Mouse (Mus musculus) hindbrain, embryonic 14.5 days (tissue): ENCODE results near the gene Vash2. TPM values are rescaled to one million over a fixed set of nuclear protein-coding genes. Genes with fewer than 3 reads are reported as not detected.

Experiments
- ATAC-seq: fragments of 200-750 bp; cut with Nextera tagmentation; 2 replicates; pipeline ENCODE4 v1.8.0; 2017; ENCODE audit warnings: moderate number of reproducible peaks, mild to moderate bottlenecking, moderate TSS enrichment, moderate library complexity; ENCODE audit not compliant: low FRiP score
- DNase-seq: peaks from one replicate; pipeline ENCODE4 v3.0.0-alpha.2; 2015; ENCODE audit warnings: low spot score
- H3K27ac ChIP-seq: fragments of 300-500 bp; sonication (generic); 2 replicates; pipeline ENCODE4 v1.5.1; 2014; ENCODE audit warnings: mild to moderate bottlenecking, moderate library complexity
- H3K27me3 ChIP-seq: fragments of 300-500 bp; sonication (generic); 2 replicates; pipeline ENCODE4 v1.6.1; 2014; ENCODE audit warnings: mild to moderate bottlenecking, low read length, mixed read lengths; ENCODE audit not compliant: control insufficient read depth, insufficient read depth
- H3K36me3 ChIP-seq: fragments of 300-500 bp; sonication (generic); replicated peaks from 2 replicates; pipeline ENCODE4 v1.6.1; 2014; ENCODE audit not compliant: control insufficient read depth, insufficient read depth
- H3K4me1 ChIP-seq: fragments of 300-500 bp; sonication (generic); replicated peaks from 2 replicates; pipeline ENCODE4 v1.6.1; 2014; ENCODE audit warnings: antibody characterized with exemption, low read length, mixed read lengths; ENCODE audit not compliant: control insufficient read depth, insufficient read depth
- H3K4me2 ChIP-seq: fragments of 300-500 bp; sonication (generic); replicated peaks from 2 replicates; pipeline ENCODE4 v1.6.1; 2014; ENCODE audit warnings: mild to moderate bottlenecking, moderate library complexity
- H3K4me3 ChIP-seq: fragments of 300-500 bp; sonication (generic); replicated peaks from 2 replicates; pipeline ENCODE4 v1.5.1; 2014; ENCODE audit warnings: mild to moderate bottlenecking, low read length
- H3K9ac ChIP-seq: fragments of 300-500 bp; sonication (generic); 2 replicates; pipeline ENCODE4 v1.6.1; 2014
- H3K9me3 ChIP-seq: fragments of 300-500 bp; sonication (generic); 2 replicates; pipeline ENCODE4 v1.6.1; 2016; ENCODE audit warnings: low read length; ENCODE audit not compliant: control insufficient read depth
- WGBS: fragments of 180-500 bp; shearing (Covaris S2); extraction: QIAGEN DNeasy Blood & Tissue Kit; methylation state at CpG from one replicate; pipeline ENCODE4 v1.1.7; 2014; 5-methylcytosine and 5-hydroxymethylcytosine counted together
- polyA plus RNA-seq: library from polyadenylated mRNA; unstranded; fragments of >200 nt; fragmentation: Nextera tagmentation; extraction: Ambion mirVana; gene quantifications from 2 replicates; pipeline ENCODE4 v1.2.1, GENCODE M21; 2014

Vash2 gene
- polyA plus RNA-seq, 1 experiment from 2014 or later, result 102 TPM

GRCm38 (mm10) chr1:190964992-190965780 lies 13.9 kb downstream of the Vash2 start:
- Histone ChIP-seq H3K9me3 (no peaks in the 10 kb centered on the region), H3K9ac (no peak overlapping the region), H3K27ac (no peak overlapping the region), H3K27me3 (no peaks in the 10 kb centered on the region), H3K4me2 (no peak overlapping the region), H3K4me3 (no peak overlapping the region), H3K36me3 (peaks cover 97% of the 10 kb centered on the region), H3K4me1 (no peaks in the 10 kb centered on the region)
- ATAC-seq (no peak), DNase-seq (no peak)
- 86% methylated on average over 15 of the region's 15 CpGs for WGBS

GRCm38 (mm10) chr1:190962760-190963159 lies 16.3 kb downstream of the Vash2 start:
- Histone ChIP-seq H3K9me3 (no peaks in the 10 kb centered on the region), H3K36me3 (peaks cover 96% of the 10 kb centered on the region), H3K4me3 (no peak overlapping the region), H3K27ac (no peak overlapping the region), H3K4me1 (no peaks in the 10 kb centered on the region), H3K27me3 (no peaks in the 10 kb centered on the region), H3K9ac (no peak overlapping the region), H3K4me2 (no peak overlapping the region)
- no peak for ATAC-seq
- WGBS, result 94% methylated on average over 3 of the region's 3 CpGs
- no peak for DNase-seq

- no peak overlapping the region for H3K4me2 ChIP-seq
- DNase-seq (no peak), ATAC-seq (no peak)
- no peaks in the 10 kb centered on the region for H3K27me3 ChIP-seq
- no peak overlapping the region for H3K9ac ChIP-seq
- H3K27ac ChIP-seq, result no peak overlapping the region
- peaks cover 99% of the 10 kb centered on the region for H3K36me3 ChIP-seq
- H3K9me3 ChIP-seq, result no peaks in the 10 kb centered on the region
- no peaks in the 10 kb centered on the region for H3K4me1 ChIP-seq
- H3K4me3 ChIP-seq, result no peak overlapping the region
- WGBS, result 92% methylated on average over 5 of the region's 5 CpGs
These were observed 20.3 kb downstream of the Vash2 start for GRCm38 (mm10) chr1:190958821-190959220.

- no peak overlapping the region for H3K27ac ChIP-seq
- H3K4me1 ChIP-seq, result no peaks in the 10 kb centered on the region
- peaks cover 100% of the 10 kb centered on the region for H3K36me3 ChIP-seq
- no peak overlapping the region for H3K4me3 ChIP-seq
- DNase-seq (no peak), ATAC-seq (no peak)
- H3K9me3 ChIP-seq, result no peaks in the 10 kb centered on the region
- 94% methylated on average over 3 of the region's 3 CpGs for WGBS
- H3K9ac ChIP-seq, result no peak overlapping the region
- H3K27me3 ChIP-seq, result no peaks in the 10 kb centered on the region
- no peak overlapping the region for H3K4me2 ChIP-seq
These were observed 26.1 kb downstream of the Vash2 start for GRCm38 (mm10) chr1:190953009-190953408.

GRCm38 (mm10) chr1:190951014-190951413 lies 28.1 kb downstream of the Vash2 start:
- no peaks in the 10 kb centered on the region for H3K4me1 ChIP-seq
- ATAC-seq (no peak), DNase-seq (no peak)
- H3K9ac ChIP-seq, result no peak overlapping the region
- no peak overlapping the region for H3K4me3 ChIP-seq
- peaks cover 100% of the 10 kb centered on the region for H3K36me3 ChIP-seq
- no peaks in the 10 kb centered on the region for H3K9me3 ChIP-seq
- H3K27me3 ChIP-seq, result no peaks in the 10 kb centered on the region
- WGBS, result 82% methylated on average over 5 of the region's 5 CpGs
- H3K27ac ChIP-seq, result no peak overlapping the region
- H3K4me2 ChIP-seq, result no peak overlapping the region

GRCm38 (mm10) chr1:190948846-190949245 lies 30.2 kb downstream of the Vash2 start:
- H3K4me3 ChIP-seq, result no peak overlapping the region
- H3K27me3 ChIP-seq, result no peaks in the 10 kb centered on the region
- DNase-seq, result no peak
- no peaks in the 10 kb centered on the region for H3K4me1 ChIP-seq
- H3K4me2 ChIP-seq, result no peak overlapping the region
- ATAC-seq, result no peak
- no peak overlapping the region for H3K27ac ChIP-seq
- 87% methylated on average over 17 of the region's 17 CpGs for WGBS
- H3K36me3 ChIP-seq, result peaks cover 96% of the 10 kb centered on the region
- no peaks in the 10 kb centered on the region for H3K9me3 ChIP-seq
- H3K9ac ChIP-seq, result no peak overlapping the region

- ATAC-seq (no peak), DNase-seq (no peak)
- no peaks in the 10 kb centered on the region for H3K27me3 ChIP-seq
- no peaks in the 10 kb centered on the region for H3K4me1 ChIP-seq
- H3K4me2 ChIP-seq, result no peak overlapping the region
- H3K4me3 ChIP-seq, result no peak overlapping the region
- peaks cover 96% of the 10 kb centered on the region for H3K36me3 ChIP-seq
- no peak overlapping the region for H3K27ac ChIP-seq
- WGBS, result 88% methylated on average over 7 of the region's 7 CpGs
- no peaks in the 10 kb centered on the region for H3K9me3 ChIP-seq
- no peak overlapping the region for H3K9ac ChIP-seq
These were observed 30.7 kb downstream of the Vash2 start for GRCm38 (mm10) chr1:190948439-190948838.

- ATAC-seq (no peak), DNase-seq (no peak)
- Histone ChIP-seq H3K27me3 (no peaks in the 10 kb centered on the region), H3K27ac (no peak overlapping the region), H3K36me3 (peaks cover 96% of the 10 kb centered on the region), H3K9ac (no peak overlapping the region), H3K4me1 (no peaks in the 10 kb centered on the region), H3K4me3 (no peak overlapping the region), H3K9me3 (no peaks in the 10 kb centered on the region), H3K4me2 (no peak overlapping the region)
- WGBS, result 82% methylated on average over 5 of the region's 5 CpGs
These were observed 31.1 kb downstream of the Vash2 start for GRCm38 (mm10) chr1:190947986-190948385.

GRCm38 (mm10) chr1:190944109-190944760 lies 34.9 kb downstream of the Vash2 start:
- no peaks in the 10 kb centered on the region for H3K4me1 ChIP-seq
- no peaks in the 10 kb centered on the region for H3K9me3 ChIP-seq
- no peak overlapping the region for H3K4me3 ChIP-seq
- H3K27me3 ChIP-seq, result no peaks in the 10 kb centered on the region
- ATAC-seq (peak; percentile 75), DNase-seq (peak; percentile 88)
- H3K36me3 ChIP-seq, result peaks cover 96% of the 10 kb centered on the region
- H3K4me2 ChIP-seq, result no peak overlapping the region
- 54% methylated on average over 6 of the region's 6 CpGs for WGBS
- H3K27ac ChIP-seq, result no peak overlapping the region
- no peak overlapping the region for H3K9ac ChIP-seq
